In genomic region chr5:103736553-103737207, GRCm38 (mm10) we compare ENCODE assay signal across 12 mouse cellular contexts. TPM values are rescaled to one million over a fixed set of nuclear protein-coding genes. Genes with fewer than 3 reads are reported as not detected.
DNase-seq lines count a peak whose midpoint lies in the region; ATAC-seq and TF ChIP-seq lines count a peak whose summit lies in the region.
"Had no signal": no experiment of that assay in that cellular context is flagged by ENCODE, and none has a peak within 500 bp of the region (broad histone marks: within the 10 kb centered on the region; RNA-seq: fewer than 3 reads in every experiment).

No protein-coding gene starts in this region.

- H3K27ac ChIP-seq in heart, embryonic 11.5 days (ENCODE audit: low read depth, low read length): 0 out of 2 replicates have a peak overlapping the region, but pooled peaks have one; percentile 41
- H3K27ac ChIP-seq in heart, embryonic 12.5 days (ENCODE audit: poor library complexity, severe bottlenecking): no peak overlapping the region
- no peak overlapping the region; the same call in 1 of the 2 replicates for H3K27ac ChIP-seq in ES-E14 (ENCODE audit: insufficient read depth, low read depth, low read length, poor library complexity, severe bottlenecking)
- peak overlapping the region; percentile 97 for H3K27ac ChIP-seq in liver, embryonic 12.5 days
- peak overlapping the region; percentile 80; the same call in 1 of the 2 replicates for H3K27ac ChIP-seq in stomach, embryonic 16.5 days (ENCODE audit: low read length)
- H3K27ac ChIP-seq: hindbrain, embryonic 14.5 days; left cerebral cortex, adult 2 months; limb, embryonic 12.5 days had no signal

- H3K4me2 ChIP-seq in heart, embryonic 11.5 days: peak overlapping the region; percentile 45
- no peak overlapping the region for H3K4me2 ChIP-seq in heart, embryonic 12.5 days
- peak overlapping the region; percentile 71 for H3K4me2 ChIP-seq in liver, embryonic 12.5 days
- H3K4me2 ChIP-seq in stomach, embryonic 16.5 days (ENCODE audit: low read depth, low read length): no peak overlapping the region
- H3K4me2 ChIP-seq: hindbrain, embryonic 14.5 days; limb, embryonic 12.5 days had no signal

- no peaks in the 10 kb centered on the region for H3K4me1 ChIP-seq in heart, embryonic 11.5 days (ENCODE audit: control insufficient read depth, insufficient read depth, low read length)
- 0 out of 2 replicates have a peak, but pooled peaks cover 7% of the 10 kb centered on the region for H3K4me1 ChIP-seq in heart, embryonic 12.5 days (replicated peaks)
- H3K4me1 ChIP-seq in ES-E14 (ENCODE audit: control insufficient read depth in 2 of 2, insufficient read depth in 2 of 2, low read length in 2 of 2, poor library complexity in 1 of 2): peaks cover 19 to 31% of the 10 kb centered on the region in 2 experiments
- peaks cover 80% of the 10 kb centered on the region for H3K4me1 ChIP-seq in liver, embryonic 12.5 days
- H3K4me1 ChIP-seq in stomach, embryonic 16.5 days (ENCODE audit: control insufficient read depth, insufficient read depth, low read length): peaks cover 6% of the 10 kb centered on the region

- DNase-seq in ES-E14 (ENCODE audit: low read depth, low spot score): no peak
- DNase-seq in left cerebral cortex, adult 18-20 months (ENCODE audit: low spot score in 2 of 2): no peak
- DNase-seq in layer of hippocampus, postnatal 14 days (ENCODE audit: low spot score in 2 of 2): no peak
- DNase-seq: cerebellum, adult 11-12 months; thymus, postnatal 4 days had no signal

- H3K9ac ChIP-seq in heart, embryonic 11.5 days (ENCODE audit: low read depth, low read length): no peak overlapping the region
- H3K9ac ChIP-seq in heart, embryonic 12.5 days: no peak overlapping the region
- H3K9ac ChIP-seq in ES-E14 (ENCODE audit: insufficient read depth, low read depth, low read length, poor library complexity, severe bottlenecking): no peak overlapping the region
- peak overlapping the region; percentile 66 for H3K9ac ChIP-seq in liver, embryonic 12.5 days
- H3K9ac ChIP-seq in stomach, embryonic 16.5 days (ENCODE audit: low read length): no peak overlapping the region
- H3K9ac ChIP-seq: hindbrain, embryonic 14.5 days; limb, embryonic 12.5 days had no signal

- no peaks in the 10 kb centered on the region for H3K9me3 ChIP-seq in heart, embryonic 11.5 days (replicated peaks; ENCODE audit: control insufficient read depth, low read length)
- H3K9me3 ChIP-seq in heart, embryonic 12.5 days (replicated peaks): no peaks in the 10 kb centered on the region
- no peaks in the 10 kb centered on the region for H3K9me3 ChIP-seq in ES-E14 (ENCODE audit: control insufficient read depth, insufficient read depth, low read depth, low read length)
- H3K9me3 ChIP-seq in liver, embryonic 12.5 days (replicated peaks): no peaks in the 10 kb centered on the region
- H3K9me3 ChIP-seq in stomach, embryonic 16.5 days (replicated peaks; ENCODE audit: control insufficient read depth, low read length): no peaks in the 10 kb centered on the region
- H3K9me3 ChIP-seq: limb, embryonic 12.5 days had no signal

- ATAC-seq in heart, embryonic 11.5 days (replicated peaks; ENCODE audit: insufficient number of reproducible peaks, low FRiP score, low TSS enrichment): no peak
- ATAC-seq in heart, embryonic 12.5 days (ENCODE audit: insufficient number of reproducible peaks, low FRiP score): no peak
- peak; percentile 2 for ATAC-seq in liver, embryonic 12.5 days
- no peak for ATAC-seq in stomach, embryonic 16.5 days (ENCODE audit: insufficient read depth, low FRiP score)

- in situ Hi-C loops in ES-E14 (cut with MboI; ENCODE audit: low sequenced_read_pairs in 2 of 2, unreplicated experiment in 2 of 2): no loop called here

- no peaks in the 10 kb centered on the region for H3K36me3 ChIP-seq in heart, embryonic 11.5 days (ENCODE audit: control insufficient read depth, insufficient read depth, low read length)
- no peaks in the 10 kb centered on the region for H3K36me3 ChIP-seq in heart, embryonic 12.5 days
- H3K36me3 ChIP-seq in ES-E14 (ENCODE audit: control insufficient read depth, insufficient read depth, low read length, poor library complexity, severe bottlenecking): peaks cover 4% of the 10 kb centered on the region; the same call in 1 of the 2 replicates
- H3K36me3 ChIP-seq in liver, embryonic 12.5 days: no peaks in the 10 kb centered on the region
- no peaks in the 10 kb centered on the region for H3K36me3 ChIP-seq in stomach, embryonic 16.5 days (ENCODE audit: control insufficient read depth, insufficient read depth, low read length)
- H3K36me3 ChIP-seq: limb, embryonic 12.5 days had no signal

- peaks cover 2% of the 10 kb centered on the region; the same call in 1 of the 2 replicates for H3K27me3 ChIP-seq in heart, embryonic 11.5 days (ENCODE audit: control insufficient read depth, insufficient read depth, low read length)
- H3K27me3 ChIP-seq in heart, embryonic 12.5 days (replicated peaks): no peaks in the 10 kb centered on the region
- H3K27me3 ChIP-seq in liver, embryonic 12.5 days (replicated peaks): no peaks in the 10 kb centered on the region
- H3K27me3 ChIP-seq in stomach, embryonic 16.5 days (ENCODE audit: control insufficient read depth, insufficient read depth, low read length): no peaks in the 10 kb centered on the region
- H3K27me3 ChIP-seq: limb, embryonic 12.5 days had no signal

- H3K4me3 ChIP-seq in heart, embryonic 11.5 days (ENCODE audit: low read depth, low read length): no peak overlapping the region
- no peak overlapping the region for H3K4me3 ChIP-seq in heart, embryonic 12.5 days
- no peak overlapping the region for H3K4me3 ChIP-seq in ES-E14 (ENCODE audit: insufficient read depth in 1 of 2, low read depth in 1 of 2, low read length in 2 of 2, poor library complexity in 1 of 2, severe bottlenecking in 1 of 2)
- peak overlapping the region; percentile 7; the same call in 1 of the 2 replicates for H3K4me3 ChIP-seq in liver, embryonic 12.5 days
- no peak overlapping the region for H3K4me3 ChIP-seq in stomach, embryonic 16.5 days (replicated peaks; ENCODE audit: low read length)
- H3K4me3 ChIP-seq: left cerebral cortex, adult 2 months; limb, embryonic 12.5 days had no signal

- 38% methylated on average over 6 of the region's 6 CpGs for WGBS in heart, embryonic 11.5 days (ENCODE audit: insufficient replicate concordance)
- WGBS in heart, embryonic 12.5 days: 39% methylated on average over 6 of the region's 6 CpGs
- WGBS in liver, embryonic 12.5 days (ENCODE audit: insufficient replicate concordance): 22% methylated on average over 6 of the region's 6 CpGs
- WGBS in stomach, embryonic 16.5 days: 53% methylated on average over 6 of the region's 6 CpGs

TF ChIP-seq in ES-E14, 5 proteins besides CTCF, POLR2A, EP300 and RAD21:
- TF ChIP-seq HCFC1 (IDR thresholded peaks at IDR 0.05; ENCODE audit: borderline replicate concordance, insufficient read depth, low read length) (no peak), ZNF384 (IDR thresholded peaks at IDR 0.05; ENCODE audit: low read depth, low read length) (peak; percentile 92)
TF ChIP-seq in ES-E14: peak in this region for 1.

RNA-seq across cellular contexts. Expression of gene Aff1, which starts 44.5 kb away (rescaled TPM):
- 12.1 and 13.4 TPM in 2 replicates for polyA plus RNA-seq in heart, embryonic 11.5 days (2014; fragmentation: Nextera tagmentation; extraction: Ambion mirVana)
- 11.4 and 13.4 TPM in 2 replicates for polyA plus RNA-seq in heart, embryonic 12.5 days (2016; fragmentation: Nextera tagmentation; extraction: Ambion mirVana)
- 21.2 and 26.0 TPM in 2 replicates for total RNA-seq in ES-E14 (2012; rRNA removed)
- 17.0 and 19.5 TPM in 2 replicates for polyA plus RNA-seq in liver, embryonic 12.5 days (2016; fragmentation: Nextera tagmentation; extraction: Ambion mirVana)
- polyA plus RNA-seq in stomach, embryonic 16.5 days (2015; fragmentation: Nextera tagmentation; extraction: Ambion mirVana): 5.4 and 6.8 TPM in 2 replicates
- 10 to 100 TPM; 13.3 to 15.4 TPM for total RNA-seq in left cerebral cortex, adult 18-20 months (2021)
- 10 to 100 TPM; 13.1 to 14.0 TPM for total RNA-seq in layer of hippocampus, postnatal 14 days (2021)

Comparison
In these comparisons a context has a peak if more than half of its experiments do, and no peak if none do; other contexts are left out.
1. H3K27ac ChIP-seq: peak in heart, embryonic 11.5 days (single experiment), liver, embryonic 12.5 days (single experiment) and stomach, embryonic 16.5 days (single experiment); none in heart, embryonic 12.5 days (single experiment) and ES-E14 (single experiment).
2. H3K4me2 ChIP-seq: peak in heart, embryonic 11.5 days (single experiment) and liver, embryonic 12.5 days (single experiment); none in heart, embryonic 12.5 days (single experiment) and stomach, embryonic 16.5 days (single experiment).